Mouse (Mus musculus) limb, embryonic 15.5 days (tissue): ENCODE data around the gene Tmem268. TPM values are rescaled to one million over a fixed set of nuclear protein-coding genes. Genes with fewer than 3 reads are reported as not detected.

ENCODE experiments used
- ATAC-seq: fragments of 200-750 bp; cut with Nextera tagmentation; 2 replicates; pipeline ENCODE4 v1.8.0; 2017; ENCODE audit warnings: low read depth, moderate TSS enrichment; ENCODE audit not compliant: insufficient number of reproducible peaks, low FRiP score, low TSS enrichment
- H3K27ac ChIP-seq: fragments of 300-500 bp; sonication (generic); 2 replicates; pipeline ENCODE4 v1.5.1; 2015; ENCODE audit warnings: moderate library complexity, mild to moderate bottlenecking, inconsistent platforms
- H3K27me3 ChIP-seq: fragments of 300-500 bp; sonication (generic); 2 replicates; pipeline ENCODE4 v1.6.1; 2015; ENCODE audit warnings: inconsistent platforms
- H3K36me3 ChIP-seq: fragments of 300-500 bp; sonication (generic); 2 replicates; pipeline ENCODE4 v1.6.1; 2015; ENCODE audit warnings: inconsistent platforms
- H3K4me1 ChIP-seq: fragments of 300-500 bp; sonication (generic); 2 replicates; pipeline ENCODE4 v1.6.1; 2015; ENCODE audit warnings: inconsistent platforms
- H3K4me2 ChIP-seq: fragments of 300-500 bp; sonication (generic); 2 replicates; pipeline ENCODE4 v1.6.1; 2015; ENCODE audit warnings: mild to moderate bottlenecking, inconsistent platforms
- H3K4me3 ChIP-seq: fragments of 300-500 bp; sonication (generic); 2 replicates; pipeline ENCODE4 v1.5.1; 2015; ENCODE audit warnings: mild to moderate bottlenecking, inconsistent platforms
- H3K9ac ChIP-seq: fragments of 300-500 bp; sonication (generic); 2 replicates; pipeline ENCODE4 v1.6.1; 2015; ENCODE audit warnings: inconsistent platforms
- H3K9me3 ChIP-seq: fragments of 300-500 bp; sonication (generic); 2 replicates; pipeline ENCODE4 v1.6.1; 2016; ENCODE audit warnings: inconsistent platforms
- WGBS: fragments of 180-500 bp; shearing (Covaris S2); methylation state at CpG from one replicate; pipeline ENCODE4 v1.1.7; 2015; 5-methylcytosine and 5-hydroxymethylcytosine counted together
- polyA plus RNA-seq: library from polyadenylated mRNA; unstranded; fragments of >200 nt; fragmentation: Nextera tagmentation; extraction: Ambion mirVana; gene quantifications from 2 replicates; pipeline ENCODE4 v1.2.1, GENCODE M21; 2015

Tmem268 gene
- polyA plus RNA-seq, 1 experiment from 2014 or later = 5.8 TPM

- no peak for ATAC-seq
- Histone ChIP-seq H3K27ac (no peak overlapping the region), H3K9ac (no peak overlapping the region), H3K36me3 (peaks cover 6% of the 10 kb centered on the region; the same call in 1 of the 2 replicates), H3K4me2 (no peak overlapping the region), H3K4me1 (peaks cover 13% of the 10 kb centered on the region), H3K27me3 (no peaks in the 10 kb centered on the region), H3K4me3 (no peak overlapping the region), H3K9me3 (no peaks in the 10 kb centered on the region)
- WGBS = 17% methylated on average over 5 of the region's 5 CpGs
Observed at GRCm38 (mm10) chr4:63582580-63582979, 24.0 kb downstream of the Tmem268 start.

- Histone ChIP-seq H3K4me2 (no peak overlapping the region), H3K9ac (no peak overlapping the region), H3K36me3 (no peaks in the 10 kb centered on the region; the same call in 1 of the 2 replicates), H3K27ac (no peak overlapping the region), H3K27me3 (no peaks in the 10 kb centered on the region), H3K4me1 (peaks cover 9% of the 10 kb centered on the region), H3K4me3 (no peak overlapping the region), H3K9me3 (no peaks in the 10 kb centered on the region)
- 87% methylated on average over 10 of the region's 10 CpGs for WGBS
- no peak for ATAC-seq
Observed at GRCm38 (mm10) chr4:63585216-63585615, 26.6 kb downstream of the Tmem268 start.

DNA sequence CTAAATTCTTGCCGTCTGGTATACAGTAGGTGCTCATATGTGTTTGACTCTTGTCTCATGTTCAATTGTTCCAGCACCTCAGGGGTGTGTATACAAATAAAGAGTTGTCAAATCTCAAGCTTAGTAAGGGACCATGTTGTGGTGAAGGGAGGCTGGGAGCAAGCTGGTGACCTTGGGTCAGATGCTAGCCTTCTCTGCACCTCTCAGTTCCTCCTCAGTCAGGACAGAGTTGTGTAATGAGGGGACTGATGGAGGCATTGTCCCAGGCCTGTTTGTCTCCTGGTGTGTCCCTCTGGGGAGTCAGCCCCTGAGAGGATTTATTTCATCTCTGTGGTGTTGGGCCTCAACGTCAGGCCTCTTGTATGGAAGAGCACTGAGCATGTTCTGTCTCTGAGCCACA, 27.7 kb downstream of the Tmem268 start:
- no peaks in the 10 kb centered on the region for H3K27me3 ChIP-seq
- no peaks in the 10 kb centered on the region for H3K9me3 ChIP-seq
- H3K9ac ChIP-seq = no peak overlapping the region
- ATAC-seq = no peak
- no peak overlapping the region for H3K4me2 ChIP-seq
- H3K4me1 ChIP-seq = peaks cover 7% of the 10 kb centered on the region
- H3K36me3 ChIP-seq = no peaks in the 10 kb centered on the region; the same call in 1 of the 2 replicates
- no peak overlapping the region for H3K4me3 ChIP-seq
- WGBS = 83% methylated on average over 2 of the region's 2 CpGs
- no peak overlapping the region for H3K27ac ChIP-seq

GRCm38 (mm10) chr4:63589987-63590386, 31.4 kb downstream of the Tmem268 start:
- Histone ChIP-seq H3K27me3 (no peaks in the 10 kb centered on the region), H3K4me3 (no peak overlapping the region), H3K4me1 (no peaks in the 10 kb centered on the region), H3K9me3 (no peaks in the 10 kb centered on the region), H3K36me3 (no peaks in the 10 kb centered on the region), H3K27ac (no peak overlapping the region), H3K4me2 (no peak overlapping the region), H3K9ac (no peak overlapping the region)
- WGBS = 81% methylated on average over 7 of the region's 7 CpGs
- ATAC-seq = no peak

GRCm38 (mm10) chr4:63590538-63590937, 32.0 kb downstream of the Tmem268 start:
- ATAC-seq = no peak
- Histone ChIP-seq H3K9ac (no peak overlapping the region), H3K4me1 (no peaks in the 10 kb centered on the region), H3K4me3 (no peak overlapping the region), H3K9me3 (no peaks in the 10 kb centered on the region), H3K36me3 (no peaks in the 10 kb centered on the region), H3K27me3 (no peaks in the 10 kb centered on the region), H3K27ac (no peak overlapping the region), H3K4me2 (no peak overlapping the region)
- 78% methylated on average over 4 of the region's 4 CpGs for WGBS

GRCm38 (mm10) chr4:63594459-63595110, 36.0 kb downstream of the Tmem268 start:
- no peak overlapping the region for H3K9ac ChIP-seq
- no peak for ATAC-seq
- H3K27me3 ChIP-seq = no peaks in the 10 kb centered on the region
- H3K36me3 ChIP-seq = no peaks in the 10 kb centered on the region
- no peaks in the 10 kb centered on the region for H3K4me1 ChIP-seq
- H3K4me3 ChIP-seq = no peak overlapping the region
- WGBS = 76% methylated on average over 5 of the region's 5 CpGs
- no peak overlapping the region for H3K4me2 ChIP-seq
- H3K27ac ChIP-seq = no peak overlapping the region
- no peaks in the 10 kb centered on the region for H3K9me3 ChIP-seq

DNA sequence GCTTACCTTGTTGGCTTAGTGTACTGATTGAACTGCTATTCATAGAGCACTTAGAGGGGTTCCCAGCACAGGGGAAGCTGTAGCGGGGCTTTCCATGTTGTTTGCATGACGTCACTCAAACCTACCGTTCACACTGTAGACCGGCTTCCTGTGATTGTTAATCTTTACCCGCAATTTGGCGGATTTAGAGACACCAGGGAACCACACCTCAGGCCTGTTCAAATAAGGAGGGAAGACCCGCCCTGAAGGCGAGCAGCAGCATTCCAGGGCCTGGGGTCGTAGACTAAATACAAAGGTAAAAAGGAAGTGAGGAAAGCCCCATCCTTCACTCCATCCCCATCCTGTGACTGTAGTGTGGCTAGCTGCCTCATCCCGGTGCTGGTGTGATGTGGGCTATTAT, 36.7 kb downstream of the Tmem268 start:
- no peak overlapping the region for H3K4me2 ChIP-seq
- 69% methylated on average over 10 of the region's 10 CpGs for WGBS
- no peak for ATAC-seq

DNA sequence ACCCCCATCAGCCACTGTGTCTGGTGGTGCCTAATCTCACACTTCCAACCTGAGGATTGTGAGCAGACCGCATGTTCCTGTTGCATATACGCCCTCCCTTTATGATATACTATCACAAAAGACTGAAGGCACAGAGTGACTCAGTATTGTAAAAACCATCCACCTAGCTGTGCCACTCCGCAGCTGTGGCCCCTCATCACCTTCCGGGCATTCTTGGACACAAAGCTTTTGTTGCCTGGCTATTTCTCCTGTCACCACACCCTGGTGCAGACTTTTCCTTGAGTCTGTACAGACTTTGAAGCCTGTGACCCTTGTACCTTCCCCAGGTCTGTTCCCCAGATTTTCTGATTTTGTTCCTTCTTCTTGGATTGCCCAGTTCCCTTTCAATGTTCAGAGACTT, 37.4 kb downstream of the Tmem268 start:
- Histone ChIP-seq H3K4me2 (no peak overlapping the region), H3K27ac (no peak overlapping the region), H3K9me3 (no peaks in the 10 kb centered on the region), H3K9ac (no peak overlapping the region), H3K27me3 (no peaks in the 10 kb centered on the region), H3K36me3 (no peaks in the 10 kb centered on the region), H3K4me3 (no peak overlapping the region), H3K4me1 (no peaks in the 10 kb centered on the region)
- ATAC-seq = no peak
- WGBS = 93% methylated on average over 4 of the region's 4 CpGs

More for the DNA sequence above, 36.7 kb downstream of the Tmem268 start:
- Histone ChIP-seq H3K4me3 (no peak overlapping the region), H3K9ac (no peak overlapping the region), H3K27me3 (no peaks in the 10 kb centered on the region), H3K27ac (no peak overlapping the region), H3K4me1 (no peaks in the 10 kb centered on the region), H3K9me3 (no peaks in the 10 kb centered on the region), H3K36me3 (no peaks in the 10 kb centered on the region)

- Histone ChIP-seq H3K9me3 (no peaks in the 10 kb centered on the region), H3K27me3 (no peaks in the 10 kb centered on the region), H3K9ac (no peak overlapping the region), H3K4me1 (no peaks in the 10 kb centered on the region), H3K27ac (no peak overlapping the region), H3K4me3 (no peak overlapping the region), H3K36me3 (no peaks in the 10 kb centered on the region), H3K4me2 (no peak overlapping the region)
- ATAC-seq = no peak
- 82% methylated on average over 6 of the region's 6 CpGs for WGBS
Observed at GRCm38 (mm10) chr4:63600786-63601185, 42.2 kb downstream of the Tmem268 start.

GRCm38 (mm10) chr4:63601263-63601662, 42.7 kb downstream of the Tmem268 start:
- Histone ChIP-seq H3K9me3 (no peaks in the 10 kb centered on the region), H3K9ac (no peak overlapping the region), H3K4me1 (no peaks in the 10 kb centered on the region), H3K27ac (no peak overlapping the region), H3K4me2 (no peak overlapping the region), H3K36me3 (no peaks in the 10 kb centered on the region), H3K27me3 (no peaks in the 10 kb centered on the region), H3K4me3 (no peak overlapping the region)
- no peak for ATAC-seq

- H3K27ac ChIP-seq = no peak within 1 kb of the TSS
- H3K4me1 ChIP-seq = no peaks in the 10 kb centered on the region
- 82% methylated on average over 3 of the region's 3 CpGs for WGBS
Observed at GRCm38 (mm10) chr4:63604945-63605344, 46.4 kb downstream of the Tmem268 start, which contains the start of gene Gm11213. Gene Gm11213 (minus strand): TSS chr4:63605261.

GRCm38 (mm10) chr4:63605545-63605944, 47.0 kb downstream of the Tmem268 start:
- no peaks in the 10 kb centered on the region for H3K36me3 ChIP-seq
- no peaks in the 10 kb centered on the region for H3K4me1 ChIP-seq
- 89% methylated on average over 3 of the region's 3 CpGs for WGBS
- ATAC-seq = no peak
- H3K9me3 ChIP-seq = no peaks in the 10 kb centered on the region
- no peak overlapping the region for H3K4me3 ChIP-seq
- no peak overlapping the region for H3K4me2 ChIP-seq
- H3K27me3 ChIP-seq = no peaks in the 10 kb centered on the region
- no peak overlapping the region for H3K27ac ChIP-seq
- no peak overlapping the region for H3K9ac ChIP-seq

More at GRCm38 (mm10) chr4:63604945-63605344, 46.4 kb downstream of the Tmem268 start, which contains the start of gene Gm11213:
- no peak within 1 kb of the TSS for H3K9ac ChIP-seq
- no peak for ATAC-seq
- no peak within 1 kb of the TSS for H3K4me3 ChIP-seq
- no peaks in the 10 kb centered on the region for H3K27me3 ChIP-seq
- no peaks in the 10 kb centered on the region for H3K36me3 ChIP-seq
- H3K9me3 ChIP-seq = no peaks in the 10 kb centered on the region
- no peak within 1 kb of the TSS for H3K4me2 ChIP-seq

DNA sequence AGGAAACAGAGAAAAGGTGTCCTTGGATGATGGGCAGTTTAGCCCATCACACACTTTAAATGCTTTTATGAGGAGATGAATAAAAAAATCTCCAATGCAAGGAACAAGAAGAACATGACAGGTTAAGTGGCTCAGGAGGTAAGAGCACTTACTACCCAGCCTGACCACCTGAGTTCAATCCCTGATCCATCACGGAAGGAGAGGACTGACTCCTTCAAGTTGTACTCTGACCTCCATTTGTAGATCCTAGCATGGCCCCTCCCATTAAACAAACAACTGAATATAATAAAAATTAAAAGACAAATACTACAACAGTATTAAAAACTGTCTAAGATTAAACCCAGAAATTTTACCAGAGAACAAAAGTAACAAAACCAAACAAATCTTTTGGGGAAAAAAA, 47.4 kb downstream of the Tmem268 start:
- no peaks in the 10 kb centered on the region for H3K27me3 ChIP-seq
- no peaks in the 10 kb centered on the region for H3K4me1 ChIP-seq
- no peak for ATAC-seq
- H3K9ac ChIP-seq = no peak overlapping the region
- H3K4me3 ChIP-seq = no peak overlapping the region
- no peaks in the 10 kb centered on the region for H3K9me3 ChIP-seq
- no peaks in the 10 kb centered on the region for H3K36me3 ChIP-seq
- H3K4me2 ChIP-seq = no peak overlapping the region
- 78% methylated on average over 1 of the region's 1 CpGs for WGBS
- no peak overlapping the region for H3K27ac ChIP-seq
